In genomic region chr19:10801906-10802305, GRCm38 (mm10) we compare ENCODE assay signal across 27 mouse cellular contexts. TPM values are rescaled to one million over a fixed set of nuclear protein-coding genes. Genes with fewer than 3 reads are reported as not detected.
DNase-seq lines count a peak whose midpoint lies in the region; TF ChIP-seq lines count a peak whose summit lies in the region.
"Had no signal": no experiment of that assay in that cellular context is flagged by ENCODE, and none has a peak within 500 bp of the region (broad histone marks: within the 10 kb centered on the region; RNA-seq: fewer than 3 reads in every experiment).

No protein-coding gene starts in this region.

- no peaks in the 10 kb centered on the region for H3K4me1 ChIP-seq in heart, embryonic 10.5 days
- H3K4me1 ChIP-seq: embryonic facial prominence, embryonic 12.5 days; embryonic facial prominence, embryonic 15.5 days; heart, embryonic 12.5 days; heart, embryonic 15.5 days; hindbrain, embryonic 10.5 days; hindbrain, embryonic 13.5 days had no signal

- WGBS in heart, embryonic 10.5 days, result 83% methylated on average over 6 of the region's 6 CpGs

- no peaks in the 10 kb centered on the region for H3K9me3 ChIP-seq in heart, embryonic 10.5 days
- H3K9me3 ChIP-seq: embryonic facial prominence, embryonic 12.5 days; embryonic facial prominence, embryonic 15.5 days; heart, embryonic 12.5 days; heart, embryonic 15.5 days; hindbrain, embryonic 10.5 days; hindbrain, embryonic 13.5 days had no signal

- DNase-seq in cerebellum, adult 8-10 months, result peak; percentile 35
- DNase-seq in cerebellum, adult 9-10 months, result no peak
- no peak for DNase-seq in layer of hippocampus, adult 2 months (ENCODE audit: low spot score in 2 of 2)
- no peak for DNase-seq in layer of hippocampus, postnatal 25 days (ENCODE audit: extremely low spot score in 1 of 2, low spot score in 1 of 2)
- DNase-seq in cerebellum, postnatal 25 days, result peak; percentile 51 to 67
- peak; percentile 26 for DNase-seq in induced T-regulatory cell, adult 2 months (ENCODE audit: low read depth)
- no peak for DNase-seq in heart, embryonic 10.5 days (ENCODE audit: low spot score)
- DNase-seq: adrenal gland, adult 2 months; adrenal gland, postnatal 14 days; gastrocnemius, postnatal 10 days; heart, adult 11 months; heart, postnatal 10 days; heart, postnatal 36 days; kidney, adult 18-20 months; kidney, adult 9 months had no signal

- H3K27me3 ChIP-seq in heart, embryonic 10.5 days (ENCODE audit: insufficient read depth, poor library complexity, severe bottlenecking), result peaks cover 21% of the 10 kb centered on the region; the same call in 1 of the 2 replicates
- H3K27me3 ChIP-seq: embryonic facial prominence, embryonic 12.5 days; embryonic facial prominence, embryonic 15.5 days; heart, embryonic 15.5 days had no signal

- peak overlapping the region; percentile 67 for H3K27ac ChIP-seq in layer of hippocampus, adult 2 months
- H3K27ac ChIP-seq in heart, embryonic 10.5 days, result no peak overlapping the region
- H3K27ac ChIP-seq: embryonic facial prominence, embryonic 12.5 days; embryonic facial prominence, embryonic 15.5 days; heart, embryonic 15.5 days; hindbrain, embryonic 10.5 days; hindbrain, embryonic 13.5 days had no signal

- no peak overlapping the region for H3K4me3 ChIP-seq in layer of hippocampus, adult 2 months
- no peak overlapping the region for H3K4me3 ChIP-seq in heart, embryonic 10.5 days
- H3K4me3 ChIP-seq: embryonic facial prominence, embryonic 12.5 days; embryonic facial prominence, embryonic 15.5 days; heart, embryonic 12.5 days; heart, embryonic 15.5 days; hindbrain, embryonic 10.5 days; hindbrain, embryonic 13.5 days had no signal

- H3K36me3 ChIP-seq in heart, embryonic 10.5 days, result no peaks in the 10 kb centered on the region
- H3K36me3 ChIP-seq: embryonic facial prominence, embryonic 12.5 days; embryonic facial prominence, embryonic 15.5 days; heart, embryonic 12.5 days; heart, embryonic 15.5 days; hindbrain, embryonic 10.5 days; hindbrain, embryonic 13.5 days had no signal

- TF ChIP-seq CTCF in layer of hippocampus, adult 2 months (conservative IDR thresholded peaks at IDR 0.05), result no peak

RNA-seq across cellular contexts. Expression of gene Cd6, which starts 28.0 kb away (rescaled TPM):
- under 1 TPM in 1 of 2 experiments, not detected in 1; 0.32 TPM for total RNA-seq in layer of hippocampus, adult 2 months (2021)
- under 1 TPM; 0.25 to 0.49 TPM for total RNA-seq in layer of hippocampus, postnatal 25 days (2021)
- 0.06 TPM in 1 of 2 replicates, not detected in the other for polyA plus RNA-seq in heart, embryonic 10.5 days (2016; fragmentation: Nextera tagmentation; extraction: Ambion mirVana)
- total RNA-seq: adrenal gland, adult 2 months; gastrocnemius, adult 18-20 months; MEL had no signal
- polyA plus RNA-seq: embryonic facial prominence, embryonic 12.5 days; embryonic facial prominence, embryonic 15.5 days; forebrain, embryonic 11.5 days; forebrain, embryonic 14.5 days; heart, embryonic 12.5 days; heart, embryonic 15.5 days; hindbrain, embryonic 10.5 days; hindbrain, embryonic 13.5 days; hindbrain, embryonic 16.5 days had no signal

RNA-seq across cellular contexts. Expression of gene Slc15a3, which starts 37.6 kb away (rescaled TPM):
- total RNA-seq in layer of hippocampus, adult 2 months (2021), result 1 to 10 TPM; 1.3 TPM
- 1 to 10 TPM; 1.1 to 1.9 TPM for total RNA-seq in layer of hippocampus, postnatal 25 days (2021)
- 0.16 and 0.22 TPM in 2 replicates for polyA plus RNA-seq in heart, embryonic 10.5 days (2016; fragmentation: Nextera tagmentation; extraction: Ambion mirVana)
- total RNA-seq: common myeloid progenitor, adult 5-6 weeks; MEL had no signal

Comparison
In these comparisons a context has a peak if more than half of its experiments do, and no peak if none do; other contexts are left out.
1. DNase-seq: peak in cerebellum, adult 8-10 months (single experiment), cerebellum, postnatal 25 days (2 of 2) and induced T-regulatory cell, adult 2 months (single experiment); none in cerebellum, adult 9-10 months (single experiment), layer of hippocampus, adult 2 months (0 of 2), layer of hippocampus, postnatal 25 days (0 of 2) and heart, embryonic 10.5 days (single experiment).